ENCODE assay signal across 9 mouse cellular contexts in the genomic region with DNA sequence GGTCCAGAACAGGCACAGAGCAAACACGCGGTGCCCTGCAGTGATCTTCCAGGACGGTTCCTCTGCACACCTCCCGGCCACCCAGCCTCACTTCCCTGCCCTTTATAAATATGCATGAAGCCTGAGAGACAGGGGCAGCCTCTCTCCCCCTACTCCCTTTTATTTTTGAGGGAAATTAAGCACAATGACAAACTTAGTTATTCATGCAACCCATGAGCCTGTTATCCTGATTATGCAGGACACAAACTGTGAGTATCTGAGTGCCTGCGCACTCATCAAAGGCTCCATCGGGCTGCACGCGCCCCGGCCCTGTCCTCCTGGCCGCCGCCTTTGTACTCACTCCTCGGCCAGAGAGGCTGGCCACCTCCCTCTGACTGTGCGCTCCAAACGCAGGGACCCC. TPM values are rescaled to one million over a fixed set of nuclear protein-coding genes. Genes with fewer than 3 reads are reported as not detected.
DNase-seq lines count a peak whose midpoint lies in the region; ATAC-seq lines count a peak whose summit lies in the region.
"Had no signal": no experiment of that assay in that cellular context is flagged by ENCODE, and none has a peak within 500 bp of the region (broad histone marks: within the 10 kb centered on the region; RNA-seq: fewer than 3 reads in every experiment).

No protein-coding gene starts in this region.

- no peak overlapping the region for H3K27ac ChIP-seq in forebrain, embryonic 11.5 days (ENCODE audit: low read depth, low read length)
- peak overlapping the region; percentile 79 for H3K27ac ChIP-seq in midbrain, embryonic 10.5 days (replicated peaks)

- H3K4me3 ChIP-seq in forebrain, embryonic 11.5 days (ENCODE audit: low read depth, low read length): peak overlapping the region; percentile 6; the same call in 1 of the 2 replicates
- peak overlapping the region; percentile 48 for H3K4me3 ChIP-seq in midbrain, embryonic 10.5 days
- H3K4me3 ChIP-seq: myocyte had no signal

- H3K9me3 ChIP-seq in forebrain, embryonic 11.5 days (ENCODE audit: control insufficient read depth, low read length): no peaks in the 10 kb centered on the region
- no peaks in the 10 kb centered on the region; the same call in 1 of the 2 replicates for H3K9me3 ChIP-seq in midbrain, embryonic 10.5 days (replicated peaks)

- H3K4me2 ChIP-seq in forebrain, embryonic 11.5 days (ENCODE audit: low read depth, low read length, severe bottlenecking): peak overlapping the region; percentile 42

- peak; percentile 54 to 60 for DNase-seq in cerebellum, postnatal 10 days
- DNase-seq in cerebellum, adult 9-10 months: no peak
- DNase-seq in ES-CJ7 (ENCODE audit: low read depth, low spot score): peak; percentile 34
- DNase-seq in forebrain, embryonic 11.5 days (ENCODE audit: low spot score): peak; percentile 79
- DNase-seq in midbrain, embryonic 10.5 days (ENCODE audit: low spot score): peak; percentile 68
- DNase-seq in frontal cortex, postnatal 36 days (ENCODE audit: low spot score in 2 of 2): no peak
- no peak for DNase-seq in thymus, postnatal 0 days (ENCODE audit: low spot score)
- no peak for DNase-seq in thymus, postnatal 36 days

- peaks cover 6% of the 10 kb centered on the region; the same call in 1 of the 2 replicates for H3K4me1 ChIP-seq in forebrain, embryonic 11.5 days (replicated peaks; ENCODE audit: control insufficient read depth, insufficient read depth, low read length)
- H3K4me1 ChIP-seq in midbrain, embryonic 10.5 days: peaks cover 24% of the 10 kb centered on the region

- ATAC-seq in forebrain, embryonic 11.5 days (replicated peaks; ENCODE audit: low FRiP score): peak; percentile 93

- H3K27me3 ChIP-seq in forebrain, embryonic 11.5 days (ENCODE audit: control insufficient read depth, insufficient read depth, low read length): peaks cover 4% of the 10 kb centered on the region; the same call in 1 of the 2 replicates
- H3K27me3 ChIP-seq in midbrain, embryonic 10.5 days (ENCODE audit: low read depth, poor library complexity, severe bottlenecking): peaks cover 25% of the 10 kb centered on the region

- peak overlapping the region; percentile 4; the same call in 1 of the 2 replicates for H3K9ac ChIP-seq in forebrain, embryonic 11.5 days (ENCODE audit: low read length)

- no peaks in the 10 kb centered on the region for H3K36me3 ChIP-seq in forebrain, embryonic 11.5 days (ENCODE audit: control insufficient read depth, insufficient read depth, low read length)
- no peaks in the 10 kb centered on the region for H3K36me3 ChIP-seq in midbrain, embryonic 10.5 days

- WGBS in forebrain, embryonic 11.5 days: 1% methylated on average over 14 of the region's 14 CpGs
- under 1% methylated on average over 14 of the region's 14 CpGs for WGBS in midbrain, embryonic 10.5 days

RNA-seq across cellular contexts. Expression of a gene that starts 32.8 kb away (rescaled TPM):
- 68.6 and 71.1 TPM in 2 replicates for polyA plus RNA-seq in forebrain, embryonic 11.5 days (2014; fragmentation: Nextera tagmentation; extraction: Ambion mirVana)
- polyA plus RNA-seq in midbrain, embryonic 10.5 days (2016; fragmentation: Nextera tagmentation; extraction: Ambion mirVana): 71.1 and 94.2 TPM in 2 replicates
- polyA plus RNA-seq in thymus, postnatal 0 days (2015; fragmentation: Nextera tagmentation; extraction: Ambion mirVana): 35.2 and 36.2 TPM in 2 replicates

RNA-seq across cellular contexts. Expression of a gene that starts 51.2 kb away (rescaled TPM):
- 50.5 and 51.4 TPM in 2 replicates for polyA plus RNA-seq in forebrain, embryonic 11.5 days (2014; fragmentation: Nextera tagmentation; extraction: Ambion mirVana)
- polyA plus RNA-seq in midbrain, embryonic 10.5 days (2016; fragmentation: Nextera tagmentation; extraction: Ambion mirVana): 43.6 and 44.2 TPM in 2 replicates
- polyA plus RNA-seq in thymus, postnatal 0 days (2015; fragmentation: Nextera tagmentation; extraction: Ambion mirVana): 44.2 and 52.1 TPM in 2 replicates

Comparison
In these comparisons a context has a peak if more than half of its experiments do, and no peak if none do; other contexts are left out.
1. DNase-seq: peak in cerebellum, postnatal 10 days (2 of 2), ES-CJ7 (single experiment), forebrain, embryonic 11.5 days (single experiment) and midbrain, embryonic 10.5 days (single experiment); none in cerebellum, adult 9-10 months (single experiment), frontal cortex, postnatal 36 days (0 of 2), thymus, postnatal 0 days (single experiment) and thymus, postnatal 36 days (0 of 2).